Mouse (Mus musculus) heart, postnatal 0 days (tissue): ENCODE results near the gene Sh2d3c.

Source experiments
- CTCF ChIP-seq: IDR thresholded peaks from 2 replicates; pipeline ENCODE4 v1.5.1; 2016; ENCODE audit warnings: antibody characterized with exemption, control low read depth, low read depth
- EP300 ChIP-seq: IDR thresholded peaks from 2 replicates; pipeline ENCODE4 v1.6.1; 2016; ENCODE audit warnings: antibody characterized with exemption, low read depth

DNA sequence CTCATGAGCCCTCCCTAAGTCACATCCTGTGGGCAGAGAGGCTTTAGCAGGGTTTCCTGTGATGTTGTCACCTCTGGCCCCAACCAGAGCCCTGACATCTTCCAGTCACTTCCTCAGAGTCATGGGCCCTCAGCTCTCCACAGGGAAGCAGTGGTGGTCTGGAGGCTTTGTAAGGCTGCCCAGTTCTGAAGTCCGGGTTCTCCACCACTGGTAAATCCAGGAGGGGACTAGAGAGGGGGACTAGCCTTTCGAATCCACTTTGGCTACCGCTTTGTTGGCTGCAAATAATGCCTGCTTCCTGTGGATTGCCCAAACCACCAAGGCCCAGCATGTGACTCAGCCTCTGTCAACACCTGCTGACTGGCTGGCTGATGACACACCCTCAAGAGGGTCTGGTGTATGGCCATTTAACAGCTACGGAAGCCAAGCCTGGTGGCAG, 5.8 kb upstream of the Sh2d3c start:
- TF ChIP-seq EP300 (no peak), CTCF (no peak)
